Mouse (Mus musculus): ENCODE results near the gene Auh.

Auh gene

DNA sequence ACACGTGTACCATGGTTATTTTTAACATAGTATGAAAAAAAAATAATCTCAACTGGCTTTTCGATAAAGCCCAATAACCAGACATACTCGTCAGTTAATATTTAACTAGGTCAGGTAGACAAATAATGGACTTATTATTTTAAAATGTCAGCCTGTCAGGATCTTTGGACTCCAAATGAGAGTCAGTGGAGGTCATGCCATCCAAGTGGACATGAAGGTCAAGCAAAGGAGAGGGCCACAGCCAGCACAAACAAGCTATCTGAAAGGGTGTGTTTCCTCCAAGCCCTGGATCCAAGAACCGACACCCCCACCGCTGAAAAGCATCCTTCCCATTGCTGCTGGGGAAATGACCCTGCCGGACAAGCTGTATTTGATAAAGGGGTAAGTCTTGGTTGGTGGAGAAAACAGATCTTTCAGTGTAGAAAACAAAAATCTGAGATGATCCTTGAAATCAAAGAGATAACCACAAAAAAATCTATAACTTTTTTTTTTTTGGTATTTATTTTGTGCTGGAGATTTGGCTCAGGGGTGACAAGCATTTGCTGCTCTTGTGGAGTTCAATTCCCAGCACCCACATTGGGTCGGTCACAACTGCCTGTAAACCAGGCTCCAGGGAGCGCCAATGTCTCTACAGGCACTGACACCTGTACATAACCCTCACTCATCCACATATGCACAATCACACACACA, 96.9 kb downstream of the Auh start:
- DNase-seq: no peak

DNA sequence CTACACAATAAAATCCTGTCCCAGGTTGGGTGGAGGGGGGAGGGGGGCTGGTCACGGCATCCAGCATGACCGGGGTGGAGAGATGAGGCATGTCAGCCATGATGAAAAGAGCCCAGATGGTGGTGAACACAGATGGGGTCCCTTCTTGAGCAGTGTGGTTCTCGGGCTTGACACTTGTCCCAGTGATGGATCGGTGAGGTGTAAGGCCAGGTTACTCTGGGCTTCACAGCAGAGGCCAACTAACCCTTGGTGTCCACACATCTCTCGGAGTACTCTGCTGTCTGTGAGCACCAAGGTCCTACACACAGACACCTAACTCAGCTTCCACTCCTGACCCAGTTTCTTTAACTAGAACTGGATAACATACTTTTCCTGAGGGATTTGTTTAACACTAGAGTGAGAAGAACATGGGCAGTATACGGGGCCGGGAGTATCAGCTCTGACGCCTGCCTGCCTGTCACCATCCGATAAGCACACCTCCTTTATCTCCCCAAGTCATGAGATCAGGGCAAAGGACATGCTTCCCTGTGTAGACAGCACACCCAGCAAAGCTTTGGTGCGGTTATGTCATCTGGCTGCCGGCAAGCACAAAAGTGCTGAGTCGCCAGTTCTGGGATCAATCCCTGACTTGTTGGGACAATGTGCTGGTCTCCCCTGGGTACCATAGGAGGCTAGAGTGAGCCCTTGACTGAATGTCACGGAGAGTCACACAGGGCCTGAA, 98.3 kb downstream of the Auh start:
- DNase-seq: no peak

GRCm38 (mm10) chr13:52828946-52829523, 100.4 kb downstream of the Auh start:
- DNase-seq: peak; percentile 48 to 59

GRCm38 (mm10) chr13:52828217-52828616, 101.3 kb downstream of the Auh start:
- DNase-seq: no peak

GRCm38 (mm10) chr13:52826666-52827065, 102.8 kb downstream of the Auh start:
- no peak for DNase-seq

DNA sequence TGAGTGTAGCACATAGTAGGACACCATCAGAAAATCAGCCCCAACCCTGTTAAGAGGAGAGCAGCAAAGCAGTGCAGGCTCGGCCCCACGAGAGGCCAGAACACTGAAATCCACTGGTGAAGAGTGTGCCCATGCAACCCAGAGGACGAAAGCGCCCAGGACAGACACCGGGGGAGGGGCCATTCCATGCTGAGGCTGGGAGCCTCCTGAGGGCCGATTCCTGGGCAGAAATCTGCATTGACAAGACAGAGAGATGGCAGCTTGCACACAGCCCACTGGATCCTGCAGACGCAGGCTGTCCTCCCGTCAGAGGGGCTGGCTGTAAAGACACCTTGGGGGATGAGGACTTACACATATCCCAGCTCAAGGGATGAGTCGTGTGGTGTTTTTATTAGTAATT, 104.7 kb downstream of the Auh start:
- DNase-seq: no peak

DNA sequence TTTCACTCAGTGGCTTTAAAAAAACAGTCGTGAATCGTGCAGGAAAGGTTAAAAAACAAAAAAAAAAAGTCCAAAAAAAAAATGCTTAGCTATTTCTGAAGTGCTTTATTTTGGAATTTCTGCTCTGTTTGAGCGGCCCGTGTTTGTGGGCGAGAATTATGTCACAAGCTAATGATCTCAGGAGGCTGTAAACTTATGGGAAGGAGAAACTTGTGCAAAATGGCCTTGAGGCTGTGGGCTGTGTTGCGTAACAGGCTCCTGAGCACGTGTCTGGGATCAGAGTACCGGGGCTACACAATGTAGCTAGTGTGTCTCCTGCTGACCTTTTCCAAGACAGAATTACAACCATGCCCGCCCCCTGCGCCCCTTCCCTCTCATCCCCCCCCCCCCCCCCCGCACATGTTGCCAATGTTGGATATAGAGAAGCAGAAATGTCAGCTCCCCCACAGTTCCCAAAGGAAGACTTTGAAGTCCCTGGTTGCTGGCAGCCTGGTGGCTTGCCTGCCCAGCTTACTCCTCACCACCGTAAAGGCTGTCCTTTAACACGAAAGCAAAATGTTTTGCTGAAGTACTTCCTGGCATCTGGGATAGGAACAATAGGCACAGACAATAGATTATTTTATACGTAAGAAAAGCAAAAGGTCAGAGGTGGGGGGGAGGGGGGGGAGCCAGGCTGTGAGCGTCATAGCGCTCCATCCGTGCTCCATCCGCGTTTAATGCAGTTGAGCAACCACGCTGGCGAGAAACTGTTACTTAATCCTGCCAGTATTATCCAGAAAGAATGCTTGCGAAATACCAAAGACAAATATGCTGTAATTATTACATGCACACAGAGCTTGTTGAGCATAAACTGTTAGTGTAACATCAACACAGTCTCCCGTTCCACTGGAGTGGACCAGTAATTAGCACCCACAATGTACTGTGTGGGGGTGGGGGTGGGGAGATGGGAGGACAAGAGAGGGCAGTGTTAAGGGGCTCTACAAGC, 107.0 kb downstream of the Auh start:
- peak; percentile 75 to 81 for DNase-seq

DNA sequence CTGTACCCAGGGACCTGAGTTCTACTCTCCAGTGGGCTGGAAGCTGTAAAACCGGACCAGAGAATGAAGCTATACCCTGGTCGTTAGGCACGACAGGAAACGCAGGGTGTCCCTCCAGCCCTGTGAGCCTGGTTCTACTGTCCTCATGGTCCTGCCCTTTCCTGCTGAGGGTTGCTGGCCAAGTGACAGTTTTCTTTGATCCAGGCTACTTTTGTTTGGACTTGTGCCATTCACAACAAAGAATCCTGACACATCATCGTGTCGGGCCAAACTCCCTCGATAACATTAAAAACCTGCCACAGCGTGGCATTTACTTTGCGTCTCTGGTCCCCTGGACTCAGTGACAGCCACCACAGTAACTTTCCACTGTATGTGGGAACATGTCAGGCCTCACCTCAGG, 107.9 kb downstream of the Auh start:
- DNase-seq: peak; percentile 65 to 76

GRCm38 (mm10) chr13:52819901-52820300, 109.6 kb downstream of the Auh start:
- no peak for DNase-seq

- DNase-seq: peak; percentile 69 to 80
Measured at GRCm38 (mm10) chr13:52818760-52819159, 110.7 kb downstream of the Auh start.

GRCm38 (mm10) chr13:52817991-52818491, 111.4 kb downstream of the Auh start:
- DNase-seq: peak; percentile 29 to 53

DNA sequence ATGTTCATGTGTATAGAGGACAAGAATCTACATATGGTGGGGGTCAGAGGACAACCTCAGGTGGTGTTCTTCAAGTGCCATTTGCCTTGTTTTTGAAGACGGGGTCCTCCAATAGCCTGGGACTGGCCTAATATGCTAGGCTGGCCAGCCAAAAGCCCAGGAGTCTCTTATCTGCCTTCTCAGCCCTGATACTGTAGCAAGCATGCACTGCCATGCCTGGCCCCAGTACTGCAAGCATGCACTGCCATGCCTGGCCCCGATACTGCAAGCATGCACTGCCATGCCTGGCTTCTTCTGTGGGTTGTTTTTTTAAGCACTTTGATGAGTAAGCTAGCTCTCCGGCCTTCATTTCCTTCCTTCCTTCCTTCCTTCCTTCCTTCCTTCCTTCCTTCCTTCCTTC, 115.7 kb downstream of the Auh start:
- DNase-seq: no peak

- no peak for DNase-seq
Measured at GRCm38 (mm10) chr13:52812549-52813515, 116.6 kb downstream of the Auh start.

- DNase-seq: no peak
Measured at GRCm38 (mm10) chr13:52807722-52808121, 121.8 kb downstream of the Auh start.

- DNase-seq: no peak
Measured at GRCm38 (mm10) chr13:52806029-52806428, 123.5 kb downstream of the Auh start.

DNA sequence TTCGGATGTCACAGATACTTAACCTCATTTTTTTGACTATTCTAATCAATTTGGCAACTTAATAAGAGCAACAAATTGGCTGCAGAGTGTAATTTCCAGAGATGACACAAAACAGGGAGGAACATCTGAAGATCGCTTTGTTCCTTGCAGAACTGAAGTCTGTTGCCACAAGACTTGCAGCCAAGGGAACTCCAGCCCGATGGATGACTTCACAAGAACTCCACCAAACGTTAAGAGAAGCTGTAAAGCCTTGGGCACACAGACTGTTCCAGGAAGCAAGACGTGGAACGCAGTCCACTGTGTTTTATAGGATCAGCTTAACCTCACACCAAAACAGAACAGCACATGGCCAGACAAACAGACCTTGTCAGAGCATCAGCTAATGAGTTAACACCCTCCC, 123.9 kb downstream of the Auh start:
- peak in 1 of 2 experiments; percentile 34 for DNase-seq

DNA sequence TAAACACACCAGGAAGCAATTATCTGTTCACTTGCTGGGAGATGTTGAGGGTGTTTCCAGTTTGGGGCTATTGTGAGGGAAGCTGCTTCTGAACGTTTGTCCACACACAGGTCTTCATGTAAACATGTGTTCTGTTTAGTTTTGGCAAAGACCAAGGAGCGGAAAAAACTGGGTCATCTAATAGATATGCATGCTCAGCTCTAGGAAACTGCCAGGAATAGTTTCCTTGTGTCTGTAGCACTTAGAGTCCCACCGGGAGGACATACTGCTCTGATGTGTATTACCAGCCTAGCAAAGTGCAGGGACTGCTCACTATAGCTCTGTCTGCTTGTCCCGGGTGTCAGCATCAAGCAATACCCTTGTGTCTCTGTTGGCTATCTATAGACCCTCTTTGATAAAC, 127.0 kb downstream of the Auh start:
- DNase-seq: no peak

- DNase-seq: no peak
Measured at GRCm38 (mm10) chr13:52800687-52801341, 128.7 kb downstream of the Auh start.

DNA sequence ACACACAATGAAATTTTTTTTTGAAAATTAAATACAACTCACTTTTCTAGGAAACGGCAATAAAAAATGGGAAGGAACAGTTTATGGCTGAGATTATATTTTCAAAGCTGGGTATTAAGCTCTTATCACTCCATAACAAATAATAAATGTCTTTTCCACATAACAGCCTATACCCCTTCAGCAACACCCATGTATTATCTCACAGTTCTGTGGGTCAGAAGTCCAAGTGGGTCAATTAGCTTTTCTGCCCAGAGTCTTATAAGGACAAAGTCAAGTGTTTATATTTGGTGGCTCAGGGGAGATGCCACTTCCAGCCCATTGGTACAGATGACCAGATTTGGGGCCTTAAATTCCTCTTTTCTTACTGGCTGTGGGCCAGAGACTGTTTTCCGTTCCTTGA, 129.4 kb downstream of the Auh start:
- no peak for DNase-seq

GRCm38 (mm10) chr13:52794232-52794631, 135.2 kb downstream of the Auh start:
- DNase-seq: no peak

- no peak for DNase-seq
Measured at GRCm38 (mm10) chr13:52793434-52793989, 136.0 kb downstream of the Auh start.

Measured in lung, postnatal 4 days (tissue).